Mouse (Mus musculus) left cerebral cortex, postnatal 36 days (tissue): ENCODE measurements around the gene Nmt1. TPM values are rescaled to one million over a fixed set of nuclear protein-coding genes. Genes with fewer than 3 reads are reported as not detected.

Experiments
- DNase-seq, 2 experiments: peaks; one replicate each; pipeline ENCODE4 v3.0.0; 2021 to 2022; ENCODE audit warnings: low spot score in 2 of 2, mixed read lengths in 1 of 2
- intact Hi-C: fragments of 180-260 bp; cut with DNase I; formaldehyde crosslinking; loops from one replicate; pipeline ENCODE4 v1.15.1; 2025
- microRNA-seq: library from miRNA; unstranded; fragments of <30 nt; microRNA quantifications from one replicate; pipeline ENCODE4 v1.2.0, GENCODE M21; 2022
- total RNA-seq, 2 experiments: library from RNA; stranded (reverse); gene quantifications; 2 replicates each; pipeline ENCODE4 v1.2.3; 2021

Nmt1 gene
- total RNA-seq, 2 experiments from 2014 or later: 126 to 127 TPM

DNA sequence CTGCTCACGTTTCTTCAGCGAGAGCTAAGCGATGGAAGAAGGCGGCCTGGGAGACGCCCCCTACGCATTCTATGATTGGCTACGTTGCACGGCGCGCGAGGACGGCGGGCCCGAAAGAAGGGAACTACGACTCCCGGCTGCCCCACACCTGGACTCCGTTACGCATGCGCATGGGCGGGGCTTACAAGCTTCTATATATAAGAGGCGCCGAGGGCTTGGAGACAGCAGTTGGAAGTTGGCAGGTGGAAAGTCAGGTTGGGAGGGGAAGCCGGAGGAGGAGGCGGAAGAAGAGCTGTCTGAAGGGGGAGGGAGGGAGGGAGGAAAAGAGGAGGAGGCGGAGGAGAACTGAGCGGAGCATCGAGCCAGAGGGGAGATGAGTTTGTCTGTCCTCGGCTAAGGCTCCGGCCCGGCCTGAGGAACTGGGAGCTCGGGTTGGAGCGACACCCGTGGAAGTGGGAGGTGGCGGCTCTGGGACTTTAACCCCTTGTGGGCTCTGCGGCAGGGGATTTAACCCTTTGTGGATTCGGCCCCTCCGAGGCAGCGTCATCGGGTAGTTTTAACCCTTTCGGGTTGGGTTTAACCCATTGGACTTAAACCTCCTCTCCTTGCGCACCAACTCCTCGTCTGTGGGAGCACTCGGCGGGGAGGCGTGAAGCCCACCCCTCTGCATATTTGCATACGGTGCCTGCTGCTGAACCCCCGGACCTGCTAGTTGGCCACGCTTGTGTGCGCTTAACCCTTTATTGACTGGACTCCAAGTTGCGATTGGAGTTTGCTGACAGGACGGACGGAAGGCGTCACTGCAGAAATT lies 88.2 kb downstream of the Nmt1 start, which contains the start of gene Hexim1:
Gene Hexim1 (plus strand): TSS at position 224 of the 811 bp plus-strand sequence.
- DNase-seq: peak; percentile 100
- intact Hi-C loops: loop anchor here (1.0 to 2.0 kb wide), 2 partner anchors 16 to 43 kb away; partner anchors contain the start of gene Hexim2

DNA sequence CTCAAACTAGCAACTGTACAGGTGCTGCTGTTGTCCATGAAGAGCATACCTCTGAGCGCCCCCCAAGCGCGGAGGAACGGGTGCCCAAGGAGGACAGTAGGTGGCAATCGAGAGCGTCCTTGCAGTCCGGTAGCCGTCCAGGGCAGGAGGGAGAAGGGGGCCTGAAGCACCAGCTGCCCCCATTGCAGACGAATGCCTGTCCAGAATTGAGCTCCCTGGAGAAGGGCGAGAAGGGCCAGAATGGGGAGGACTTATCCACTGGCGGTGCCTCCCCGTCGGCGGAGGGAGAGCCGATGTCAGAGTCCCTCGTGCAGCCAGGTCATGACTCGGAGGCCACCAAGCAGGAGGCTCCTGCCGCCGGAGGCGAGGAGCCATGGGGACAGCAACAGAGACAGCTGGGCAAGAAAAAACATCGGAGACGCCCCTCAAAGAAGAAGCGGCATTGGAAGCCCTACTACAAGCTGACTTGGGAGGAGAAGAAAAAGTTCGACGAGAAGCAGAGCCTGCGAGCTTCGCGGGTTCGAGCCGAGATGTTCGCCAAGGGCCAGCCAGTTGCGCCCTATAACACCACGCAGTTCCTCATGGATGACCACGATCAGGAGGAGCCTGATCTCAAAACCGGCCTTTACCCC lies 89.1 kb downstream of the Nmt1 start:
- DNase-seq: peak; percentile 61 to 63
- intact Hi-C loops: loop anchor here (1.0 to 2.0 kb wide), 2 partner anchors 15 to 42 kb away; partner anchors contain the start of gene Hexim2

DNA sequence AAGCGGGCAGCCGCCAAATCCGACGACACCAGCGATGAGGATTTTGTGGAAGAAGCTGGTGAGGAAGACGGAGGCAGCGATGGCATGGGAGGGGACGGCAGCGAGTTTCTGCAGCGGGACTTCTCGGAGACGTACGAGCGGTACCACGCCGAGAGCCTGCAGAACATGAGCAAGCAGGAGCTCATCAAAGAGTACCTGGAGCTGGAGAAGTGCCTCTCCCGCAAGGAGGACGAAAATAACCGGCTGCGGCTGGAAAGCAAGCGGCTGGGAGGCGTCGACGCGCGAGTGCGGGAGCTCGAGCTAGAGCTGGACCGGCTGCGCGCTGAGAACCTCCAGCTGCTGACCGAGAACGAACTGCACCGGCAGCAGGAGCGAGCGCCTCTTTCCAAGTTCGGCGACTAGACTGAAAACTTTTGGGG lies 89.6 kb downstream of the Nmt1 start:
- DNase-seq: peak in 1 of 2 experiments; percentile 54
- intact Hi-C loops: loop anchor here (2.0 kb wide), 1 partner anchor 41 kb away; no protein-coding TSS in a partner anchor

Small RNAs within 50 kb of the gene (microRNA-seq; reads per million reads assigned to microRNA genes)
- gene Mir6931: not detected

Other genes starting within 250 kb of the Nmt1 start
- 1 to 10 TPM; 6.0 to 7.5 TPM for gene Gjc1, start 208.5 kb upstream of the Nmt1 start, total RNA-seq
- gene Higd1b, start 192.3 kb upstream of the Nmt1 start, total RNA-seq: 1 to 10 TPM; 4.7 to 5.3 TPM
- 100 to 1,000 TPM; 123 to 135 TPM for gene Eftud2, start 147.2 kb upstream of the Nmt1 start, total RNA-seq
- 1 to 10 TPM; 2.0 to 3.6 TPM for gene Ccdc103, start 147.0 kb upstream of the Nmt1 start, total RNA-seq
- under 1 TPM in 1 of 2 experiments, not detected in 1; 0.20 TPM for gene Fam187a, start 143.0 kb upstream of the Nmt1 start, total RNA-seq
- 100 to 1,000 TPM; 127 TPM for gene Gfap, start 127.3 kb upstream of the Nmt1 start, total RNA-seq
- under 1 TPM; 0.16 to 0.44 TPM for gene Kif18b, start 103.1 kb upstream of the Nmt1 start, total RNA-seq
- 10 to 100 TPM; 15.1 to 15.6 TPM for gene C1ql1, start 81.5 kb upstream of the Nmt1 start, total RNA-seq
- 10 to 100 TPM; 49.7 to 55.1 TPM for gene Dcakd, start 143 bp downstream of the Nmt1 start, total RNA-seq
- 10 to 100 TPM; 16.1 to 19.3 TPM for gene Plcd3, start 73.5 kb downstream of the Nmt1 start, total RNA-seq
- gene Acbd4, start 73.5 kb downstream of the Nmt1 start, total RNA-seq: 10 to 100 TPM; 72.3 to 80.3 TPM
- gene Hexim1, start 88.0 kb downstream of the Nmt1 start, total RNA-seq: 10 to 100 TPM; 42.8 to 51.6 TPM
- gene Hexim2, start 104.2 kb downstream of the Nmt1 start, total RNA-seq: 10 to 100 TPM; 13.2 to 16.6 TPM
- 100 to 1,000 TPM; 129 to 172 TPM for gene Fmnl1, start 142.9 kb downstream of the Nmt1 start, total RNA-seq
- gene 1700023F06Rik, start 180.4 kb downstream of the Nmt1 start, total RNA-seq: 1 to 10 TPM; 1.8 to 2.4 TPM
- gene Spata32, start 190.2 kb downstream of the Nmt1 start, total RNA-seq: 1 to 10 TPM; 2.0 to 2.4 TPM
- gene Map3k14, start 239.3 kb downstream of the Nmt1 start, total RNA-seq: 1 to 10 TPM; 3.1 to 4.0 TPM